Mouse (Mus musculus) C2C12 (cell line): ENCODE data around the gene Auts2. TPM values are rescaled to one million over a fixed set of nuclear protein-coding genes. Genes with fewer than 3 reads are reported as not detected.

Experiments used
- H3K27me3 ChIP-seq: one replicate; pipeline ENCODE4 v1.6.1; 2011; ENCODE audit not compliant: control insufficient read depth, insufficient read depth, insufficient read length
- H3K36me3 ChIP-seq: one replicate; pipeline ENCODE4 v1.6.1; 2011; ENCODE audit not compliant: control insufficient read depth, insufficient read depth
- H3K4me3 ChIP-seq: one replicate; pipeline ENCODE4 v1.5.1; 2011; ENCODE audit warnings: mild to moderate bottlenecking, control low read depth; ENCODE audit not compliant: poor library complexity, insufficient read depth, severe bottlenecking
- H3K79me2 ChIP-seq: one replicate; pipeline ENCODE4 v1.6.1; 2011; ENCODE audit not compliant: control insufficient read depth, insufficient read depth
- H3K79me3 ChIP-seq: one replicate; pipeline ENCODE4 v1.6.1; 2011; ENCODE audit warnings: low read depth, control low read depth
- H3ac ChIP-seq: one replicate; pipeline ENCODE3; 2011; ENCODE audit warnings: low read depth; ENCODE audit not compliant: control insufficient read depth, insufficient read length
- CEBPB ChIP-seq: IDR thresholded peaks from one replicate; pipeline ENCODE4 v1.6.1; 2011; ENCODE audit warnings: low read depth, mild to moderate bottlenecking, control low read depth, moderate library complexity
- CTCF ChIP-seq: IDR thresholded peaks from one replicate; pipeline ENCODE4 v1.5.1; 2011; ENCODE audit not compliant: control insufficient read depth, insufficient read depth, insufficient read length
- FOSL1 ChIP-seq: IDR thresholded peaks from one replicate; pipeline ENCODE4 v1.8.0; 2011; ENCODE audit warnings: mild to moderate bottlenecking, low read length; ENCODE audit not compliant: poor library complexity, insufficient read depth, severe bottlenecking
- MAX ChIP-seq: IDR thresholded peaks from one replicate; pipeline ENCODE4 v1.6.1; 2011; ENCODE audit warnings: mild to moderate bottlenecking, control low read depth
- MYOD1 ChIP-seq: IDR thresholded peaks from one replicate; pipeline ENCODE4 v1.6.1; 2011; ENCODE audit warnings: low read depth; ENCODE audit not compliant: control insufficient read depth, insufficient read length
- MYOG ChIP-seq: IDR thresholded peaks from one replicate; pipeline ENCODE4 v1.6.1; 2011; ENCODE audit not compliant: control insufficient read depth, insufficient read length; ENCODE audit errors: extremely low read depth
- USF1 ChIP-seq: IDR thresholded peaks from one replicate; pipeline ENCODE4 v1.6.1; 2011; ENCODE audit warnings: low read depth, mild to moderate bottlenecking, control low read depth, moderate library complexity
- polyA plus RNA-seq: library from polyadenylated mRNA; unstranded; fragments of >200 nt; fragmentation: generic; extraction: Trizol; gene quantifications from one replicate; pipeline ENCODE4 v1.2.1, GENCODE M21; 2012; ENCODE audit warnings: missing spikeins

The Auts2 gene
- polyA plus RNA-seq, 1 experiment = 8.4 TPM

- no peak for TF ChIP-seq CEBPB
- no peak for TF ChIP-seq MYOD1
- TF ChIP-seq CTCF = no peak
- TF ChIP-seq MAX = no peak
- TF ChIP-seq FOSL1 = no peak
- no peak for TF ChIP-seq MYOG
- no peak for TF ChIP-seq USF1
- Histone ChIP-seq H3K4me3 (no peak overlapping the region), H3K27me3 (no peaks in the 10 kb centered on the region), H3K79me2 (no peaks in the 10 kb centered on the region), H3ac (no peak overlapping the region), H3K79me3 (no peaks in the 10 kb centered on the region), H3K36me3 (no peaks in the 10 kb centered on the region)
Observed at GRCm38 (mm10) chr5:131821461-131821860, 721.7 kb downstream of the Auts2 start.

GRCm38 (mm10) chr5:131819251-131819691 lies 723.9 kb downstream of the Auts2 start:
- H3K36me3 ChIP-seq = no peaks in the 10 kb centered on the region
- no peaks in the 10 kb centered on the region for H3K79me3 ChIP-seq
- no peaks in the 10 kb centered on the region for H3K79me2 ChIP-seq
- no peak for TF ChIP-seq CTCF
- no peak for TF ChIP-seq MYOD1
- TF ChIP-seq MYOG = no peak
- TF ChIP-seq CEBPB = no peak
- TF ChIP-seq USF1 = no peak
- TF ChIP-seq MAX = no peak
- TF ChIP-seq FOSL1 = no peak
- no peak overlapping the region for H3K4me3 ChIP-seq
- H3ac ChIP-seq = no peak overlapping the region
- no peaks in the 10 kb centered on the region for H3K27me3 ChIP-seq

GRCm38 (mm10) chr5:131815498-131815897 lies 727.6 kb downstream of the Auts2 start:
- H3K36me3 ChIP-seq = no peaks in the 10 kb centered on the region
- no peaks in the 10 kb centered on the region for H3K27me3 ChIP-seq
- no peak overlapping the region for H3ac ChIP-seq
- H3K4me3 ChIP-seq = no peak overlapping the region
- no peaks in the 10 kb centered on the region for H3K79me2 ChIP-seq
- H3K79me3 ChIP-seq = no peaks in the 10 kb centered on the region
- TF ChIP-seq CEBPB = no peak
- TF ChIP-seq CTCF = no peak
- TF ChIP-seq MYOD1 = no peak
- no peak for TF ChIP-seq FOSL1
- no peak for TF ChIP-seq MAX
- no peak for TF ChIP-seq MYOG
- TF ChIP-seq USF1 = no peak

GRCm38 (mm10) chr5:131814503-131815003 lies 728.6 kb downstream of the Auts2 start:
- no peaks in the 10 kb centered on the region for H3K79me3 ChIP-seq
- no peak for TF ChIP-seq MAX
- peak; percentile 36 for TF ChIP-seq MYOD1
- TF ChIP-seq CEBPB = no peak
- H3K36me3 ChIP-seq = no peaks in the 10 kb centered on the region

GRCm38 (mm10) chr5:131813952-131814502 lies 729.1 kb downstream of the Auts2 start:
- no peak for TF ChIP-seq FOSL1
- peak; percentile 67 for TF ChIP-seq MYOD1
- no peak overlapping the region for H3ac ChIP-seq
- H3K79me2 ChIP-seq = no peaks in the 10 kb centered on the region
- H3K27me3 ChIP-seq = no peaks in the 10 kb centered on the region
- H3K36me3 ChIP-seq = no peaks in the 10 kb centered on the region
- no peak overlapping the region for H3K4me3 ChIP-seq
- no peaks in the 10 kb centered on the region for H3K79me3 ChIP-seq

More at GRCm38 (mm10) chr5:131814503-131815003, 728.6 kb downstream of the Auts2 start:
- Histone ChIP-seq H3ac (peak overlapping the region; percentile 19), H3K4me3 (no peak overlapping the region), H3K79me2 (no peaks in the 10 kb centered on the region), H3K27me3 (no peaks in the 10 kb centered on the region)

- Histone ChIP-seq H3K79me2 (no peaks in the 10 kb centered on the region), H3K27me3 (no peaks in the 10 kb centered on the region), H3K36me3 (no peaks in the 10 kb centered on the region), H3ac (no peak overlapping the region), H3K4me3 (no peak overlapping the region), H3K79me3 (no peaks in the 10 kb centered on the region)
- TF ChIP-seq FOSL1 (no peak), MYOD1 (peak; percentile 86)
Observed at GRCm38 (mm10) chr5:131813331-131813781, 729.8 kb downstream of the Auts2 start.
